Mouse (Mus musculus) small intestine, adult 2 months (tissue): ENCODE results near the gene Olfr223. TPM values are rescaled to one million over a fixed set of nuclear protein-coding genes. Genes with fewer than 3 reads are reported as not detected.
A peak's percentile ranks its signal among the peaks of the same experiment; 100 is the strongest.
"Not testable (repeated sequence)": the region's sequence is repeated elsewhere in the genome, so short reads cannot be mapped to it uniquely, and the experiment has no call there.

ENCODE experiments used
- H3K27ac ChIP-seq: fragments of 200-500 bp; 2 replicates; pipeline ENCODE4 v1.5.1; 2012; ENCODE audit warnings: low read depth, low read length, control low read depth, inconsistent platforms; ENCODE audit not compliant: insufficient read depth
- H3K27me3 ChIP-seq: fragments of 200-500 bp; 2 replicates; pipeline ENCODE4 v1.6.1; 2012; ENCODE audit warnings: mild to moderate bottlenecking, moderate library complexity, low read length, inconsistent platforms; ENCODE audit not compliant: control insufficient read depth, insufficient read depth
- H3K36me3 ChIP-seq: fragments of 200-500 bp; 2 replicates; pipeline ENCODE4 v1.6.1; 2012; ENCODE audit warnings: mild to moderate bottlenecking, low read length, control low read depth, inconsistent platforms; ENCODE audit not compliant: control insufficient read depth, insufficient read depth
- H3K4me1 ChIP-seq: fragments of 200-500 bp; 2 replicates; pipeline ENCODE4 v1.6.1; 2012; ENCODE audit warnings: low read length, inconsistent platforms, mixed read lengths; ENCODE audit not compliant: control insufficient read depth, insufficient read depth, insufficient read length
- H3K4me3 ChIP-seq: fragments of 200-500 bp; 2 replicates; pipeline ENCODE4 v1.5.1; 2012; ENCODE audit warnings: low read depth, mild to moderate bottlenecking, control low read depth, inconsistent platforms, low read length, moderate library complexity
- CTCF ChIP-seq: fragments of 200-500 bp; IDR thresholded peaks from 2 replicates; pipeline ENCODE4 v1.5.1; 2012; ENCODE audit warnings: low read depth, mild to moderate bottlenecking, control low read depth, inconsistent platforms, low read length, moderate library complexity, mixed read lengths; ENCODE audit not compliant: insufficient replicate concordance, insufficient read length; ENCODE audit errors: extremely low read depth
- POLR2A ChIP-seq: fragments of 200-500 bp; IDR thresholded peaks from 2 replicates; pipeline ENCODE4 v1.6.1; 2012; ENCODE audit warnings: low read depth, mild to moderate bottlenecking, control low read depth, inconsistent platforms, low read length, moderate library complexity
- WGBS: fragments of 180-500 bp; shearing (Covaris S2); methylation state at CpG from one replicate; pipeline ENCODE4 v1.1.7; 2018; 5-methylcytosine and 5-hydroxymethylcytosine counted together
- polyA plus RNA-seq: library from polyadenylated mRNA; depleted of rRNA; stranded (reverse); fragments of >200 nt; gene quantifications from 2 replicates; pipeline ENCODE4 v1.2.3, GENCODE M21; 2012

Olfr223 gene
- polyA plus RNA-seq, 1 experiment = not detected

DNA sequence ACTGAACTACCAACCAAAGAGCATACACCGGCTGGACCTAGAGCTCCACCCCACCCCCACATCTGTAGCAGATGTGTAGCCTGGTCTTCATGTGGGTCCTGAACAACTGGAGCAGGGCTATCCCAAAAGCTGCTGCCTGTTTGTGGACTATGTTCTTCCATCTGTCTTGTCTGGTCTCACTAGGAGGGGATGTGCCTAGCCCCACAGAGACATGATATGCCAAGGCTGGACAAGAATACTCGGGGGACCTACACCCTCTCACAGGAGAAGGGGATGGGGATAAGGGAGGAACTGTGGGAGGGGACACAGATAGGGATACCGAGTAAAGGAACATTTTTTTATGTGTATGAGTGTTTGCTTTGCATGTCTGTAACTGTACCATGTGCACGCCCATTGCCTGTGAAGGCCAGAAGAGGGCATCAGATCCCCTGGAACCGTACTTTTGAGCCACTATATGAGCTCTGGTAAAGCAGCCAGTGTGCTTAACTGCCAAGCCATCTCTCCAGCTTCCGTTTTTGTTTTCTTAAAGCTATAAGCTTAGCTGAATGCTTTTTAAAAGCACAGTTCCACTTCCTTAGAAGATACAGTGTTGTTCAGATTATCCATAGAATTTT lies 31.0 kb upstream of the Olfr223 start:
- H3K36me3 ChIP-seq = no peaks in the 10 kb centered on the region
- no peak overlapping the region for H3K27ac ChIP-seq
- peak; percentile 51; the same call in 1 of the 2 replicates for TF ChIP-seq CTCF
- no peak for TF ChIP-seq POLR2A
- H3K27me3 ChIP-seq = no peaks in the 10 kb centered on the region
- WGBS = 25% methylated on average over 6 of the region's 6 CpGs
- H3K4me3 ChIP-seq = no peak overlapping the region
- no peaks in the 10 kb centered on the region for H3K4me1 ChIP-seq

DNA sequence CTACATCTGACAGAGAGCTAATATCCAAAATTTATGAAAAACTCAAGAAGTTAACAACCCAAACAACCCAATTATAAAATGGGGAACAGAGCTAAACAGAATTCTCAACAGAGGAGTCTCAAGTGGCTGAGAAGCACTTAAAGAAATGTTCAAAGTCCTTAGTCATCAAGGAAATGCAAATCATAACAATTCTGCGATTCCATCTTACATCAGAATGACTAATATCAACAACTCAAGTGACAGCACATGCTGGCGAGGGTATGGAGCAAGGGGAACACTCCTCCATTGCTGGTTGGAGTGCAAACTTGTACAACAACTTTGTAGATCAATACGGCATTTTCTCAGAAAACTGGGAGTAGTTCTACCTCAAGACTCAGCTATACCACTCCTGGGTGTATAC lies 29.1 kb upstream of the Olfr223 start:
- Histone ChIP-seq H3K27ac (no peak overlapping the region), H3K36me3 (no peaks in the 10 kb centered on the region), H3K4me1 (no peaks in the 10 kb centered on the region), H3K27me3 (no peaks in the 10 kb centered on the region), H3K4me3 (no peak overlapping the region)
- 44% methylated on average over 3 of the region's 3 CpGs for WGBS
- no peak for TF ChIP-seq POLR2A
- no peak for TF ChIP-seq CTCF

DNA sequence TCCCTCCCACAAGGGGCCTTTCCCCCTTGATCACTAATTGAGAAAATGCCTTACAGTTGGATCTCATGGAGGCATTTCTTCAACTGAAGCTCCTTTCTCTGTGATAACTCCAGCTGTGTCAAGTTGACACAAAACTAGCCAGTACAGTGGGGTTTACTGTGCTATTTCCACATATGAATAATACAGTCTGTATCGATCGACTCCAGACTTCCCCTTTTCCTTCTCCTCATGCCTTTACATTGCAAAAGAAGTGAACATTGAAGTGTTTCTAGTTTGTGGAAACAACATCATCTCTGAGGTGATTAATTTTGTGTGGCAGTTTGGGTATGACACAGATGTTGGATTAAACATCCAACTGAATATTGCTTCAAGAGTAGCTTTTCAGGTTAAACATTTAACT lies 23.9 kb upstream of the Olfr223 start:
- H3K27me3 ChIP-seq, H3K4me1 ChIP-seq, H3K36me3 ChIP-seq, H3K27ac ChIP-seq, H3K4me3 ChIP-seq: not testable (repeated sequence)
- WGBS = 83% methylated on average over 2 of the region's 2 CpGs

DNA sequence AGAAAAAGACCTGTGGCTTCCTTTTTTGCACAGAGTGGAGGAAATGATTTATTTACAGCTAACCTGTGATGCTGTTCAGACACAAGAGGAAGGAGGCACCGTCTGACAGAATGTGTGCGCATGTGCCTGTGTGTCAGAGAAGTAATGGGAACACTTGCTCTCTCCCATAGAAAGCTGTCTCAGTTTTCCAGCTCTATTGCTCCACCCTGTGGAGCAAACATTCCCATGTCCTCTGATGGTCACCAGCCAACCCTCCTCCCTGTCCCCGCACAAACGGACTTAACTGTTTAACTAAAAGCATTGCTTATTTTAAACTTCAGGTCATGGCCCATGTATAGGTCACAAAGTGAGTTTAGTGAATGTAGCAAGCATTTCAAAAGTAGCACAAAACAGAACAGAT lies 21.0 kb upstream of the Olfr223 start:
- H3K36me3 ChIP-seq = no peaks in the 10 kb centered on the region
- H3K27me3 ChIP-seq = no peaks in the 10 kb centered on the region
- 22% methylated on average over 4 of the region's 4 CpGs for WGBS
- no peak overlapping the region for H3K4me3 ChIP-seq
- no peak overlapping the region for H3K27ac ChIP-seq
- no peaks in the 10 kb centered on the region; the same call in 1 of the 2 replicates for H3K4me1 ChIP-seq
- TF ChIP-seq POLR2A = no peak
- TF ChIP-seq CTCF = no peak; the same call in 1 of the 2 replicates

DNA sequence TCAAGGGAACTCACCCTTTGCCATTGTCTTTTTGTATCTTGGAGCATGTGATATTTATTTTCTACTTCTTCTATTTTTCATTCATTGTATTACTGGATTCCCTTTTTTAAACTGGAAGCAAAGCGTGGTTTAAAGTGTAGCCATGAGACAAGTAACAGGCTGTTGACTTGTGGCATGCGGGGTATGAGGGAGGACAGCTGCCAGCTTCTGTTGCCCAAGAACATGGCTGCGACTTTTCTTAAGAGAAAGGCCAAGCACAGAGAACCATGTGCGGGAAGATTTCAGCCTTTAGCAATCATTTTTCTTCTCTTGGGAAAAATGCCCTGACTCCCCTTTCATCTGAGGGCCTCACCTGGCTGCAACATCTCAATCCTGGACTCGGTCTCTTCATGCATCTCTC lies 18.6 kb upstream of the Olfr223 start:
- H3K4me3 ChIP-seq = no peak overlapping the region
- H3K4me1 ChIP-seq = no peaks in the 10 kb centered on the region; the same call in 1 of the 2 replicates
- TF ChIP-seq POLR2A (no peak), CTCF (no peak)
- no peak overlapping the region for H3K27ac ChIP-seq
- no peaks in the 10 kb centered on the region for H3K27me3 ChIP-seq
- H3K36me3 ChIP-seq = no peaks in the 10 kb centered on the region
- WGBS = 72% methylated on average over 5 of the region's 5 CpGs

DNA sequence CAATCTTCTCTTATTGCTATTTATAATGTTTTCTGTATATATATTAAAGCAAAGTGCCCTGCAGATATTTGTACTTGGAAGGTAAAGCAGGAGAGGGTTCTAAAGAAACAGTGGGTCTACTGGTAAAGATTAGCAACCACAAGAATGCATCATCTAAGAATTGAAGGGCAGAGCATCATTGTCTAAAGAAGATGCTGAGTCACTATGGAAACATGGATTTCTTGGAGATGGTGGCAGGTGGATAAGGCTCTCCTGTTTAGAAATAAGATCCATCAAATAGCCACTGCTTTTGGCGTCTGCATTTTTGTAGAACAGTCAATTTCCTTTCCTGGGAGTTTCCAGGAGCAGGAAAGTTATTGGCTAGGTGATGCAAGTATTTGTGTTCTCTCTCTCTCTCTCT lies 9.2 kb upstream of the Olfr223 start:
- WGBS = 37% methylated on average over 1 of the region's 1 CpGs
- Histone ChIP-seq H3K4me3 (no peak overlapping the region), H3K27ac (no peak overlapping the region), H3K27me3 (no peaks in the 10 kb centered on the region; the same call in 1 of the 2 replicates), H3K36me3 (no peaks in the 10 kb centered on the region), H3K4me1 (no peaks in the 10 kb centered on the region)
- no peak for TF ChIP-seq CTCF
- no peak for TF ChIP-seq POLR2A

DNA sequence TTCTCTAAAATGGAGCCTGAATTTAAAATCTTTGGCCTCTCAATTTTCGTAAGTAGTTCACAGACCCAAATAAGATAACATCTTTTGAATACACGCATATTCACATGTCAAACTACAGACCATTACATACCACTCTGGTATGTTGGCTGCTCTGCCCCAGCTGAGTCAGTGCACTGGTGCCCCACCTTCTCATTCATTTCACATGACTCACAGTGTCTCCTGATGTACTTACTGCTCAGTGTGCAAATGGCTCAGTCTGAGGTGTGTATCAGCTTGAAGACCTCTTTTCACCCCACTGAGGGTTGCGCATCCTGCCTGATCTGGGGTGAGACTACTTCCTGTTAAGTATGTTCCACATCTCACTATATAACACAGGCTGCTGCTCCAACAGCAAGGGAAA lies 7.8 kb upstream of the Olfr223 start:
- no peak overlapping the region for H3K4me3 ChIP-seq
- no peak for TF ChIP-seq CTCF
- no peak for TF ChIP-seq POLR2A
- H3K4me1 ChIP-seq = no peaks in the 10 kb centered on the region
- no peaks in the 10 kb centered on the region for H3K36me3 ChIP-seq
- H3K27ac ChIP-seq = no peak overlapping the region
- WGBS = 82% methylated on average over 3 of the region's 3 CpGs
- no peaks in the 10 kb centered on the region for H3K27me3 ChIP-seq

DNA sequence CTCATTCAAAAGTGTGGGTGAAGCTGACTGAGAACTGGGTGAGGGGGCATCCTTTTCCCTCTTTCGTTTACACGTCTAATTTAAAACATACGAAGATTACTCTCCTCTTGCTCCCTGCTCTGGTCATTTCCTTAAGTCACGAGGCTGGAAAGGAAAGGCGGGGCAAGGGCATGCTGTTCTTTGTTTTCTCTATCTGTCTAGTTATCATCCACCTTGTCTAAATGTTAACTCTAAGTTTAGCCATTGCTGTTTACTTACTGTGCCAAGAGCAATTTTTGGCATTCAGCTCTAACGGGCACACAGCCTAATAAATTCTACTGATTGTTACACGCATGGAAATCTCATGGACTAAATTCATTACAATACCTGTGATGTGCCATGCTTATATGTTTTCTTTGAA lies 6.1 kb upstream of the Olfr223 start:
- TF ChIP-seq CTCF = no peak
- no peak for TF ChIP-seq POLR2A
- 20% methylated on average over 7 of the region's 7 CpGs for WGBS
- Histone ChIP-seq H3K36me3 (no peaks in the 10 kb centered on the region), H3K4me3 (no peak overlapping the region), H3K27ac (no peak overlapping the region), H3K4me1 (no peaks in the 10 kb centered on the region), H3K27me3 (no peaks in the 10 kb centered on the region)
